Mouse (Mus musculus) embryonic facial prominence, embryonic 14.5 days (tissue): ENCODE measurements at regions not wholly inside any gene's neighbourhood (a gene's known extent, or its start where the extent isn't known, plus 50 kb on each side); places are given as distances from the start of the nearest gene placed in this dataset.
A peak's percentile ranks its signal among the peaks of the same experiment; 100 is the strongest.
"Not testable (repeated sequence)": the region's sequence is repeated elsewhere in the genome, so short reads cannot be mapped to it uniquely, and the experiment has no call there.

Experiments used
- ATAC-seq: fragments of 200-750 bp; cut with Nextera tagmentation; 2 replicates; pipeline ENCODE4 v1.8.0; 2017; ENCODE audit warnings: low read depth, moderate number of reproducible peaks, moderate TSS enrichment
- DNase-seq: peaks from one replicate; pipeline ENCODE4 v3.0.0-alpha.2; 2015; ENCODE audit warnings: low spot score
- H3K27ac ChIP-seq: fragments of 300-500 bp; sonication (generic); replicated peaks from 2 replicates; pipeline ENCODE4 v1.5.1; 2014; ENCODE audit warnings: low read depth, mild to moderate bottlenecking, low read length, moderate library complexity
- H3K27me3 ChIP-seq: fragments of 300-500 bp; sonication (generic); replicated peaks from 2 replicates; pipeline ENCODE4 v1.6.1; 2014; ENCODE audit warnings: low read length; ENCODE audit not compliant: control insufficient read depth, insufficient read depth
- H3K36me3 ChIP-seq: fragments of 300-500 bp; sonication (generic); 2 replicates; pipeline ENCODE4 v1.6.1; 2014; ENCODE audit warnings: low read length, mixed read lengths; ENCODE audit not compliant: control insufficient read depth, insufficient read depth
- H3K4me1 ChIP-seq: fragments of 300-500 bp; sonication (generic); 2 replicates; pipeline ENCODE4 v1.6.1; 2014; ENCODE audit warnings: antibody characterized with exemption, low read length; ENCODE audit not compliant: control insufficient read depth, insufficient read depth
- H3K4me2 ChIP-seq: fragments of 300-500 bp; sonication (generic); 2 replicates; pipeline ENCODE4 v1.6.1; 2014; ENCODE audit warnings: low read depth, mild to moderate bottlenecking, low read length, moderate library complexity, mixed read lengths
- H3K4me3 ChIP-seq: fragments of 300-500 bp; sonication (generic); 2 replicates; pipeline ENCODE4 v1.5.1; 2014; ENCODE audit warnings: low read depth, mild to moderate bottlenecking, low read length
- H3K9ac ChIP-seq: fragments of 300-500 bp; sonication (generic); 2 replicates; pipeline ENCODE4 v1.6.1; 2014; ENCODE audit warnings: low read depth, mild to moderate bottlenecking, low read length, moderate library complexity, mixed read lengths
- H3K9me3 ChIP-seq: fragments of 300-500 bp; sonication (generic); 2 replicates; pipeline ENCODE4 v1.6.1; 2016; ENCODE audit warnings: low read length; ENCODE audit not compliant: control insufficient read depth
- WGBS: fragments of 180-500 bp; shearing (Covaris S2); extraction: QIAGEN DNeasy Blood & Tissue Kit; methylation state at CpG from one replicate; pipeline ENCODE4 v1.1.7; 2014; 5-methylcytosine and 5-hydroxymethylcytosine counted together

GRCm38 (mm10) chr3:7712466-7712865, 1092.2 kb upstream of the 1700008P02Rik start:
- Histone ChIP-seq H3K9ac (no peak overlapping the region), H3K9me3 (no peaks in the 10 kb centered on the region), H3K4me3 (no peak overlapping the region), H3K36me3 (no peaks in the 10 kb centered on the region), H3K4me1 (no peaks in the 10 kb centered on the region), H3K4me2 (no peak overlapping the region), H3K27me3 (no peaks in the 10 kb centered on the region), H3K27ac (no peak overlapping the region)
- ATAC-seq (no peak), DNase-seq (no peak)
- WGBS = 75% methylated on average over 2 of the region's 2 CpGs

- DNase-seq (no peak), ATAC-seq (no peak)
- no peaks in the 10 kb centered on the region for H3K36me3 ChIP-seq
- H3K4me2 ChIP-seq = no peak overlapping the region
- no peak overlapping the region for H3K27ac ChIP-seq
- WGBS = 70% methylated on average over 2 of the region's 2 CpGs
- no peaks in the 10 kb centered on the region for H3K27me3 ChIP-seq
- no peaks in the 10 kb centered on the region for H3K9me3 ChIP-seq
- no peak overlapping the region for H3K9ac ChIP-seq
- no peak overlapping the region for H3K4me3 ChIP-seq
- H3K4me1 ChIP-seq = no peaks in the 10 kb centered on the region
Measured at GRCm38 (mm10) chr3:7708609-7709008, 1088.4 kb upstream of the 1700008P02Rik start.

- no peaks in the 10 kb centered on the region for H3K27me3 ChIP-seq
- H3K9ac ChIP-seq = no peak overlapping the region
- ATAC-seq = no peak
- no peaks in the 10 kb centered on the region for H3K36me3 ChIP-seq
- 55% methylated on average over 1 of the region's 1 CpGs for WGBS
- no peak overlapping the region for H3K4me3 ChIP-seq
- no peaks in the 10 kb centered on the region for H3K4me1 ChIP-seq
- no peaks in the 10 kb centered on the region for H3K9me3 ChIP-seq
- no peak overlapping the region for H3K4me2 ChIP-seq
- no peak overlapping the region for H3K27ac ChIP-seq
- no peak for DNase-seq
Measured at GRCm38 (mm10) chr3:7683536-7683935, 1063.3 kb upstream of the 1700008P02Rik start.

- not testable (repeated sequence) for ATAC-seq, H3K4me1 ChIP-seq, H3K9me3 ChIP-seq, H3K4me3 ChIP-seq, H3K36me3 ChIP-seq, H3K27me3 ChIP-seq, H3K27ac ChIP-seq, H3K9ac ChIP-seq, H3K4me2 ChIP-seq, DNase-seq
- WGBS = 71% methylated on average over 3 of the region's 3 CpGs
Measured at GRCm38 (mm10) chr3:7682816-7683215, 1062.6 kb upstream of the 1700008P02Rik start.

- no peak overlapping the region for H3K9ac ChIP-seq
- H3K9me3 ChIP-seq = no peaks in the 10 kb centered on the region
- H3K4me2 ChIP-seq = no peak overlapping the region
- WGBS = 77% methylated on average over 3 of the region's 3 CpGs
- no peak overlapping the region for H3K27ac ChIP-seq
- H3K27me3 ChIP-seq = no peaks in the 10 kb centered on the region
- H3K4me1 ChIP-seq = no peaks in the 10 kb centered on the region
- DNase-seq (no peak), ATAC-seq (no peak)
- H3K36me3 ChIP-seq = no peaks in the 10 kb centered on the region
- H3K4me3 ChIP-seq = no peak overlapping the region
Measured at GRCm38 (mm10) chr3:7682311-7682710, 1062.1 kb upstream of the 1700008P02Rik start.

- Histone ChIP-seq H3K9me3 (peaks cover 10% of the 10 kb centered on the region; the same call in 1 of the 2 replicates), H3K4me2 (no peak overlapping the region), H3K4me1 (no peaks in the 10 kb centered on the region), H3K4me3 (no peak overlapping the region), H3K27ac (no peak overlapping the region), H3K27me3 (no peaks in the 10 kb centered on the region), H3K36me3 (no peaks in the 10 kb centered on the region), H3K9ac (no peak overlapping the region)
- ATAC-seq (no peak), DNase-seq (no peak)
- 88% methylated on average over 6 of the region's 6 CpGs for WGBS
Measured at GRCm38 (mm10) chr3:7669956-7670355, 1049.7 kb upstream of the 1700008P02Rik start.

- ATAC-seq, H3K36me3 ChIP-seq, DNase-seq, H3K4me2 ChIP-seq, H3K4me1 ChIP-seq, H3K27me3 ChIP-seq, H3K9ac ChIP-seq, H3K4me3 ChIP-seq, H3K27ac ChIP-seq: not testable (repeated sequence)
- peaks cover 14% of the 10 kb centered on the region; the same call in 1 of the 2 replicates for H3K9me3 ChIP-seq
- WGBS = 74% methylated on average over 5 of the region's 5 CpGs
Measured at GRCm38 (mm10) chr3:7667851-7668250, 1047.6 kb upstream of the 1700008P02Rik start.

GRCm38 (mm10) chr3:7666391-7667142, 1046.3 kb upstream of the 1700008P02Rik start:
- peak; percentile 25 for DNase-seq
- not testable (repeated sequence) for H3K4me3 ChIP-seq
- WGBS = 72% methylated on average over 9 of the region's 9 CpGs

More at GRCm38 (mm10) chr3:7666391-7667142, 1046.3 kb upstream of the 1700008P02Rik start:
- not testable (repeated sequence) for H3K27me3 ChIP-seq, ATAC-seq, H3K4me1 ChIP-seq, H3K36me3 ChIP-seq, H3K4me2 ChIP-seq, H3K9ac ChIP-seq, H3K27ac ChIP-seq, H3K9me3 ChIP-seq
